Mouse (Mus musculus): ENCODE results near the gene Eapp.
"Not testable (repeated sequence)": the region's sequence is repeated elsewhere in the genome, so short reads cannot be mapped to it uniquely, and the experiment has no call there.

Gene Eapp

GRCm38 (mm10) chr12:54695511-54696241, at the start of gene Eapp:
TSS of gene Eapp (minus strand) at chr12:54695897.
- DNase-seq (ENCODE audit: low spot score): peak; percentile 98

DNA sequence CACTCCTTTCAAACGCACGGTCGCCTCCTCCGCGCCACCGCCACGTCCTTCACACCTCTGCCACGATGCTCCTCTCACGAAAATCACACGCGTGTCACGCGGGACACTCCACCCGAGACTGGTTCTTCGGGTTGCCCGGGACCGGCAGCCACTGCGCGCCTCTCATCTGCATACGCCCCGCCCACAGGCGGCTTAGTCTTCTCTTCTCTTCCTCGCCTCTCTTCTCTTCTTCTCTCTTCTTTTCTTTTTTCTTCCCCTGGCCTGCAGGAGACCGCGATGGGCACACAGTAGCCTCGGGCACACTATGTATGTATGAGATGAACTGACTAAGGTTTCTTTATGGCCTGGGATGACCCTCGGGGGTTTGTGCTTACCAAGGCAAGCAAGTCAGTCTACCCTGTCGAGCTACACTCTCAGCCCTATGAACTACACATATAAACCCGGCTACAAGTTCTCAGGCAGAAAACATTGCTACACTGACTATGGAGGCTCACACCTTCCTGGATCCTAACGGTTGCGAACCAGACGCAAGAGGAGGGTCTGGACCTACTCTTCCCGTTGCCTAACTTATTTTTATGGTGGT, 43.1 kb upstream of the Eapp start:
- not testable (repeated sequence) for DNase-seq (ENCODE audit: low spot score)

GRCm38 (mm10) chr12:54737891-54738660, 42.4 kb upstream of the Eapp start:
- DNase-seq (ENCODE audit: low spot score): not testable (repeated sequence)

GRCm38 (mm10) chr12:54734307-54735131, 38.8 kb upstream of the Eapp start:
- not testable (repeated sequence) for DNase-seq (ENCODE audit: low spot score)

DNA sequence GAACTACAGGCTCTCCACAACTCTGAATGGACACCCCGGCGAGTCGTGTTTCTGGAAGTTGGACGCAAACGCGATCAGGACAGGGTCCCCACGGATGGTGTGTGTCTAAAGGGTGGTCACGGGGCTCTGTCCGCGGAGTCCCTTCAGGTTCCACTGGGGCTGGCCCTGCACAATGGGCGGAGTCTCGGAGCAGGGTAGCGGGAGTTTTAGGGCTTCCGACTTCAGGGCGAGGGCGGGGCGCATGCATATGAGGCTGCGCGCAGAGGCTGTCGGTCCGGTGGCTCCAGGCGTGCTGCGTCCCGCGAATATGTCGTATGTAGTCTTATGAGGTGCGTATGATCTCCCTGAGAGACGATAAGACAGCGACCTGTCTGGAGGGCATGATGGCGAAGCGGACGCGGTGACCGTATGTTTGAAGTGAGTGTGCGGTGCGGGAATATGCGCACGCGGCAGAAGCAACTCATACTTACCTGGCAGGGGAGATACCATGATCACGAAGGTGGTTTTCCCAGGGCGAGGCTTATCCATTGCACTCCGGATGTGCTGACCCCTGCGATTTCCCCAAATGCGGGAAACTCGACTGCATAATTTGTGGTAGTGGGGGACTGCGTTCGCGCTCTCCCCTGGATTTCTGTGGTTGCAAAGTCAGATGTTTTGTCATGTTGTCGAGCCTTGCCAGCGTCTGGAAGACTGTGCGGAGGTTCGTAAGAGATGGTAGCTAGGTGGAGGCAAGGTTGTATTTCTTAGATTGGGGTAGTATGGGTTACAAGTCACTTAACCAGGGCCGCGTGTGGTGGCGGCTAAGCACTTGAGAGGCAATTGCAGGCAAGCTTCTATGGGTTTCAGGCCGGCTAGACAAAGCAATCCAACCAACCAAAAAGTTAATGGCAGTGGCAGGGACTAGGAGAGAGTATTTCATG, 33.7 kb upstream of the Eapp start:
- not testable (repeated sequence) for DNase-seq (ENCODE audit: low spot score)

GRCm38 (mm10) chr12:54718871-54719786, 23.4 kb upstream of the Eapp start:
- not testable (repeated sequence) for DNase-seq (ENCODE audit: low spot score)

- not testable (repeated sequence) for DNase-seq (ENCODE audit: low spot score)
These were observed 21.8 kb upstream of the Eapp start for GRCm38 (mm10) chr12:54717516-54717915.

- DNase-seq (ENCODE audit: low spot score): not testable (repeated sequence)
These were observed 18.3 kb upstream of the Eapp start for GRCm38 (mm10) chr12:54713822-54714626.

DNA sequence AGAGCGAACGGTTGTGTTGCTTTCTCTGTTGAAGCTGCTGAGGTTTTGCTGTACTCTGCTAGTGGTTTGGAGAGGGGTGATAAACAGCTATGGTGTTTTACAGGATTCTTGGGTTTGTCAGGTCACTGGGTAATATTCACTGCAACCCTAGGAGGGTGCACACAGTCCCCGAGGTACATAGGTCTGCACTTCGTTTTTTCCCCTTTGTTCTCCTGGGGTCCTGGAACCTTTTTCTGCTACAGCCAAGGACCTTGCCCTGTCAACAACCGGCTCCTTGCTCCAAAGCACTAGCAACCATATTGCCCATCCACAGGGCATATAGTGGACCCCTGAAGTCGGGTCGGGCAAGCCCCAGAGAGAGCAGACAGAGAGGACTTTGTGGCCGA, 14.8 kb upstream of the Eapp start:
- not testable (repeated sequence) for DNase-seq (ENCODE audit: low spot score)

- not testable (repeated sequence) for DNase-seq (ENCODE audit: low spot score)
These were observed 14.2 kb upstream of the Eapp start for GRCm38 (mm10) chr12:54709691-54710493.

DNA sequence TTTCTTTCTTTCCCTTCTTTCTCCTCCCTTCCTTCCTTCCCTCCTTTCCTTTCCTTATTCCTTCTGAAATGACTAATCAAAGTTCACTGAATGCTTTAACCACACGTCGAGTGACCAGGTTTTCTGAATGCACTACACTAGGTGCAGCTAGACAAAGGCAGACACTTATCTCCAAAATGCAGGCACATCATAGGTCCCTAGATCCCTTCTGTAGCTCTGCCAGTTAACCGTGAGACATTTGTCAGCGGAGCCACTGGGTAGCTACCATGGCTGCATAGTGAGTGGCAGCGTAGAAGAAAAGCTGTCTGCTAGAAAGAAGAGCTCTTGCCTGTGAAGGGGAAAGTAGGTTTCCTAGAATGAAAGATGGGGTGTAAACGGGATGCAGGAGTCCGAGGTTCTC, 3.7 kb upstream of the Eapp start:
- DNase-seq (ENCODE audit: low spot score): no peak

- DNase-seq (ENCODE audit: low spot score): no peak
These were observed 2.1 kb upstream of the Eapp start for GRCm38 (mm10) chr12:54697791-54698250.

- DNase-seq (ENCODE audit: low spot score): peak; percentile 34
These were observed 1.4 kb upstream of the Eapp start for GRCm38 (mm10) chr12:54697003-54697597.

- DNase-seq (ENCODE audit: low spot score): peak; percentile 98
These were observed 725 bp upstream of the Eapp start for GRCm38 (mm10) chr12:54696242-54697002.

- DNase-seq (ENCODE audit: low spot score): no peak
These were observed 718 bp downstream of the Eapp start for GRCm38 (mm10) chr12:54694847-54695510.

GRCm38 (mm10) chr12:54689082-54689481, 6.6 kb downstream of the Eapp start:
- no peak for DNase-seq (ENCODE audit: low spot score)

Measured in embryo, embryonic 10 days (tissue).